Mouse (Mus musculus): ENCODE measurements around the gene Sirt3.
"Not testable (repeated sequence)": the region's sequence is repeated elsewhere in the genome, so short reads cannot be mapped to it uniquely, and the experiment has no call there.

The Sirt3 gene

DNA sequence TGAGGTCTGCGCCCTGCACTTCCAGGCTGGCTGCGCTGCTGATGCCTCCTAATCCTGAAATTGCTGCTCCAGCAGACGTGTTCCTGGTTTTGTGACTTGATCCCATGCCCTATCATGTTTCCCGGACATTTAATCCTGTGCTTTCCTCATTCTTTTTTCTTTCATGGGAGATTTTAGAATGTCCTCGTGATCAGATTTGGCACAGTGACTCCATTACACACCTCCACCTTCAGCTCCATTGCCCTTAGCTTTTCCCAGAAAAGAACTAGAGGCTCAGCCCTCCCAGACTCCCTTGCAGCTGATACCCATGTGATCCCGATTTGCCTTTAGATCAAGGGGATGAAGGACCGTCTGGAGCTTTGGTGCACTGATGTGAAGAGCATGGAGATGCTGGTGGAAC is 15.8 kb upstream of the Sirt3 start:
- no peak for DNase-seq (ENCODE audit: low spot score)

DNA sequence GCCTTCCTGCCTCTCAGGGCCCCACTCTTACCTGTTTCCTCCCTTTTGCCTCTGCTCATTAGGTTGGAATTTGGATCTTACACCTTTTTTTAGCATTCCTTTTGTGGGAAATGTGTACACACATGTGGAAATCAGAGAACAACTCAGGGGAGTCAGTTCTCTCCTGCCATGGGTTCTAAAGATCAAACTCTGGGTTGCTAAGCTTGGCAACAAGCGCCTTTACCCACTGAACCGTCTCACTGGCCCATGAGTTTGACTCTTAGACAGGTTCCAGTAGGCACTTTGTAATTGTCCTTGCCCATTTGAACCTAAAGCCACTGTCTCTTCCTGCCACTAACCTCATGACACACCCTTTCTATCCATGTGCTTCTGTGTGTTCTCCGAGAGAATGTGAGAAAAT is 12.5 kb upstream of the Sirt3 start:
- no peak for DNase-seq (ENCODE audit: low spot score)

DNA sequence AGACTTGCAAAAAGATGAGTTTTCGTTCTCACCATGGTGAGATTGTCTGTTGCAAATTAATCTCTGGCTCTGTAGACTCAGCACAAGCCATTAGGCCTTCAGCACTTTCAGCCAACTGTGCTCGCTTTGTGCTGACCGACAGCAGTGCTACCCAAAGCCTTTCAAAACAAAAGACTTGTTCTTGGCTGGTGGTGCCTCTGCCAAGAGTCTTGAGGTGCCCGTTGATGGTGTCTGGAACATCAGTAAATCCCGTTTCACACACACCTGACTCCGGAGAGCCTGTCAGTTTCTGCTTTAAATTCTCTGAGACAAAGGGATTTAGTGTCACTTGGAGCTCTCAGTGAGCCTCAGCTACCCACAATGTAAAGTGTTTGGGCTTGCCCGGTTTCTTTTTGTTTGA is 11.9 kb upstream of the Sirt3 start:
- no peak for DNase-seq (ENCODE audit: low spot score)

DNA sequence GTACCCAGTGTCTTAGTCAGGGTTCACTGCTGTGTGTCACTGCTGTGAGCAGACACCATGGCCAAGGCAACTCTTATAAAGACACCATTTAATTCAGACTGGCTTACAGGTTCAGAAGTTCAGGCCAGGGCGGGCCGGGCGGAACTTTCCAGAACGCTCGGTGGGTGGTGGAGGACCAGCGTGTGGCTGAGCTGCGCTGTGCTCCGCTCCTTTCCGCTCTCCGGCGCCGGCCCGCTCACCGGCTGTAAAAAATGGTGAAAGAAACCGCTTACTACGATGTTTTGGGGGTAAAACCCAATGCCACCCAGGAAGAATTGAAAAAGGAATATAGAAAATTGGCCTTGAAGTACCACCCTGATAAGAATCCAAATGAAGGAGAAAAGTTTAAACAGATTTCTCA is 8.5 kb upstream of the Sirt3 start:
- not testable (repeated sequence) for DNase-seq (ENCODE audit: low spot score)

DNA sequence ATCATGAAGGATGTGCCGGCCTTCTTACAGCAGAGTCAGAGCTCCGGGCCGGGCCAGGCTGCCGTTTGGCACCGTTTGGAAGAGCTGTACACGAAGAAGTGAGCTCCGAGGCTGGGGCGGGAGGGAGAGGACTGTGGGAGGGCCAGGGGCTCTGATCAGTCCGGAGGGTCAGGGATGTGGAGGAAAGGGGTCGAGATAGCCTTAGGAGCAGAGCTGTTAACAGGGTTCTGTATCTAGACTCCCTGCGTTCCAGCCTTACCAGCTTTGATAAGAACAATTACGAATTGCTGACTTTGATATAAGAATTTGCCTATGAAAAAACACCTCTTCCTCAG is 327 bp upstream of the Sirt3 start:
- no peak for DNase-seq (ENCODE audit: low spot score)

DNA sequence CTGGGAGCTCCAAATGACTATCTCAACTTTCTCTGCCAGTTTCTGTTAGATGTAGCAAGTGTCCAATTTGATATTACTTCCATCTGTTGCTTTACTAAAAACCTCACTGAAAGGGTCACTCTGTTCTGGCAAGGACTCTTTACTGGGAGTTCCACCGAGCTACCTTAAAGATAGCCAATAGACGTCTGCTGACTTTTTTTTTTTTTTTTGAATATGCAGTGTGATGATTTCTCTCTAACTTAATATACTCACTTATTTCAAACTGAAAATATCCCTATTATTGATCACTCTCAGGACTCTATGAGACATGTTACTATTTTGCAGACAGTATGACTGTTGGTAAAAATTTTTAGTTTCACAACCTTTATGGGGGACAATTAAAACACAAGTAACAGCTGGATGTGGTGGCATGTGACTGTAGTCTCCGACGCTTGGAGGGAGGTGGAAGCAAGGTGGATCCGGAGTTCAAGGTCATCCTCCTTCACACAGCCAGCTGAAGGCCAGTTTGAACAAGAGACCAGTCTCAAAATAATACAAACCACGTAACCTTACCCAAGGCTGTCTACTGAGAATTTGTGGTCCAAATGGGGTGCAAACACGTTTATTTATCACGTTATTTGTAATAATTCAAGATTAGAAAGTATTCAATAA is 1.1 kb downstream of the Sirt3 start:
- DNase-seq (ENCODE audit: low spot score) = no peak

DNA sequence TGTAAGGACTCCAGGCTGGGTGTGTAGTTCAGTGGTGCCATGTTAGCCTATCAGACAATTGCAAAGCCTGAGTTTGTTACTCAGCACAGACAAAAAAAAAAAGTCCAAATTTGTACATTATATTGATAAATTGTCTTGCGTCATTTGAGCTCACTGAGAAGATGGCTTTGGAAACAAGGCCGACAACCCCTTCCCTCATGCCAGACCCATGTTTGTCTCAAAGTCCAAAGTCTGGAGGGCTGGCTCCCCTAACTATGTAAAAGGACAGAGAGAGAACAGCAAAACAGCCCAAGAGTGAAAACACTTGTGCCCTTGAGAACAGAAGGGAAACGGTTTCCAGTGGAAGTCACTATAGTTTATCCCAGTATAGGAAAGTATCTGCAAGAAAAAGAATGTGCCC is 1.7 kb downstream of the Sirt3 start:
- DNase-seq (ENCODE audit: low spot score) = no peak

DNA sequence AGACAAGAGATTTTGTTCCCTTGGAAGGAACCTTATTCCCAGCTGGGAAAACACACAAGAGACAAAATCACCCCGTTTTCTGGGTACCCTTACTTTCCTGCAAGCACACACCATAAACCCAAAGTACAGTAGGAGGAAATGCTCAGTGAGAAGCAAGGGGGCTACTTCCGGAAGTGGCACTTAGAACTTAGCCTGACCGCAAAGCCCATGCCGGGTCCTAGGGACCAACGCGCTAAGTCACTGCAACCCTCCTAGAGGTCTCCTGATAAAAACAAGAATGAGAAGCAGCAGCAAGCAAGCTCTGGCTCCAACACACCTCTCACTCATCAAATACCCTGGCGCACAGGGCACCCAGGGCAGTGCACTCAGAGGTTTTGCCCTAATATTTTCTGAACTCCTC is 2.8 kb downstream of the Sirt3 start:
- no peak for DNase-seq (ENCODE audit: low spot score)

DNA sequence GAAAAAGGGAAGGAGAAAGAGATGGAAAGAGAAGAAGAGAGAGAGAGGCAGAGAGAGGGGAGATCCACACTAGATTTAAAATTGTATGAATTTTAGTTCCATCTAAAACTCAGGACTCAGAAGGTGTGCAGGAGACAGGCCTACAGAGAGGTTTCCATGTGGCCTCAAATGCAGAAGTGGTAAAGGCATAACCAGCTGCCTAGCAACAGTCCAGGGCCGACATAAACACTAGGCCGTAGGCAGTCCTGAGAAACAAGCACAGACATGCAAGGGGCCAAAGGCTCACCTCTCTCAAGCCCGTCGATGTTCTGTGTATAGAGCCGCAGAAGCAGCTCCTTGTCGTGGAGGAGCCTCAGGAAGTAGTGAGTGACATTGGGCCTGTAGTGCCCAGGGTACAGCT is 4.7 kb downstream of the Sirt3 start:
- no peak for DNase-seq (ENCODE audit: low spot score)

DNA sequence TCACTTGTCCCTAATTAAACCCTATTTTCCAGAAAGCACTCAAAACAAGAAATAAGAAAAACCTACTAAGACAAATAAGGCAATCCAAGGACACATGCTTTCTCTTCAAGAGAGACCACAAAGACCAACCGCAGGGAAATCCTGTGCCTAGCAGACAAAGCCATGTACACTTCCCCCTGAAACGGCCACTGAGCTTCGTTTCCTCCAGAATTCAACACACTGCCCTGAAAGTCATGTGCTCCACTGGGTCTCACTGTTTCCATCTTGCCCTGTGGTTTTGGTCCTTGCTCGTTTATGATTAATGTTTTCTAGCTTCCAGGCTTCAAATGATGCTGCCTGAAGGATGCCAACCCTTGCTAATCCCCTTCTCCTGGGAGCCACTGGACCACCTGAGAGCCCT is 7.9 kb downstream of the Sirt3 start:
- DNase-seq (ENCODE audit: low spot score) = no peak

DNA sequence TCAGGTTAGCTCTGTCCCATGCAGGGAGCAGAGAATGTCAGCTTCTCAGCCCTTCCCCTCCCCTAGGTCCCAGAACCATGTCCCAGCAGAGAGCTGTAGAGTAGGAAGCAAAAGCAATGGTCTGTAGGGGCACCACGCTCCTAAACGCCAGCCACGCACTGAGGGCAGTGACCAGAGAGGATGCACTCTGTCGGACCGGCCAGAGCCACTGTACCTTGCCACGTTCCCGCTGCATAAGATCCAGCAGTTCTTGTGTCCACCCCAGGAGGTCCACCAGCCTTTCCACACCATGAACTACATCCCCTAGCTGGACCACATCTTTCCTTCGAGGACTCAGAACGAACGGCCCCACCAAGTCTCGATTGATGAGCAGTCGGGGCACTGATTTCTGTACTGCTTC is 17.3 kb downstream of the Sirt3 start:
- DNase-seq (ENCODE audit: low spot score) = no peak

DNA sequence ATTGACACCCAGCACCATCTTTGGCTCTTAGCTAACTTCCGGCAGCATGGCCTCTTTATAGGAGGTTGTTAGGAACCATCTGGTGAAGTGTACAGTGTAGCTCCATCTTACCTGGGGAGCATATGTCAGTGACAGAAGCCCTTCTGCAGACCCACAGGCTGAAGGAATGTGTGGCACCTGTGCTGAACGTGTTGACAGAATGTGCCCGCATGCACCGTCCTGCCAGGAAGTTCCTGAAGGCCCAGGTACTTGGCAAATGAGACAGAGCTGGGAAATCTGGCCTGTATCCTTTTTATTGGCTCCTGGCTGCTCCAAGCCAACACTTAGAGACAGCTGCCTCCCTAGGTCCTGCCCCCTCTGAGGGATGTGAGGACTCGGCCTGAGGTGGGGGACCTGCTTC is 21.4 kb downstream of the Sirt3 start:
- DNase-seq (ENCODE audit: low spot score) = no peak

DNA sequence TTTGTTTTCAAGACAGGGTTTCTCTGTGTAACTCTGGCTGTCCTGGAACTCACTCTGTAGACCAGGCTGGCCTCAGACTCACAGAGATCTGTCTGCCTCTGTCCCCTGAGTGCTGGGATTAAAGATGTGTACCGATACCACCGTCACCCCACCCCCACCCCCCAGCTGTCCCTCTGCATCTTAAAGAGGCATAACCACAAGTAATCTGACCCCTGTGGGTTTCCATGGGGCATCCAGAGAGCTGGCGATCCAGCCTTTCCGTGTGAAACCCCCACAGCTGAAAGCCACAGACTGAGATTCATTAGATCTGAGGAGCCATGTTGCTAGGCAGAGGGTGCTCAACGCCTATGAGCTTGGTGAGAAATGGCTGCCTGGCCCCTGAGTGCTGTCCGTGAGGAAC is 22.1 kb downstream of the Sirt3 start:
- no peak for DNase-seq (ENCODE audit: low spot score)

DNA sequence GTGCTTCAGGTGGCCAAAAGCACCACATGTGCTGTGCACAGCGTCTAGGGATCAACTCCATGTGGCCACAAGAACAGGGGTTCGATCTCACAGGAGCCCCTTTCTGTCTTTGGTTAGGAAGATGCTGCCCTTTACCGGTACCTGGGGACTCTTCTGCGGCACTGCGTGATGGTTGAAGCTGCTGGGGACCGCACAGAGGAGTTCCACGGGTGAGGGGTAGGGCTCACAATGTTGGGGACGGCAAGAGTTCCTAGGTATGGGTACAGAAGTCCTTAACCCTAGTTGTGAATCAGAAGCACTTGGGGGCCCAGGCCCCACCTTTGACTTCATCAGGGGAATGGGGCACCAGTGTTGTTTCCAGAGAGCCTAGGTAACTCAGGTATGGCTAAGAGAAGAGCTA is 23.4 kb downstream of the Sirt3 start:
- DNase-seq (ENCODE audit: low spot score) = no peak

DNA sequence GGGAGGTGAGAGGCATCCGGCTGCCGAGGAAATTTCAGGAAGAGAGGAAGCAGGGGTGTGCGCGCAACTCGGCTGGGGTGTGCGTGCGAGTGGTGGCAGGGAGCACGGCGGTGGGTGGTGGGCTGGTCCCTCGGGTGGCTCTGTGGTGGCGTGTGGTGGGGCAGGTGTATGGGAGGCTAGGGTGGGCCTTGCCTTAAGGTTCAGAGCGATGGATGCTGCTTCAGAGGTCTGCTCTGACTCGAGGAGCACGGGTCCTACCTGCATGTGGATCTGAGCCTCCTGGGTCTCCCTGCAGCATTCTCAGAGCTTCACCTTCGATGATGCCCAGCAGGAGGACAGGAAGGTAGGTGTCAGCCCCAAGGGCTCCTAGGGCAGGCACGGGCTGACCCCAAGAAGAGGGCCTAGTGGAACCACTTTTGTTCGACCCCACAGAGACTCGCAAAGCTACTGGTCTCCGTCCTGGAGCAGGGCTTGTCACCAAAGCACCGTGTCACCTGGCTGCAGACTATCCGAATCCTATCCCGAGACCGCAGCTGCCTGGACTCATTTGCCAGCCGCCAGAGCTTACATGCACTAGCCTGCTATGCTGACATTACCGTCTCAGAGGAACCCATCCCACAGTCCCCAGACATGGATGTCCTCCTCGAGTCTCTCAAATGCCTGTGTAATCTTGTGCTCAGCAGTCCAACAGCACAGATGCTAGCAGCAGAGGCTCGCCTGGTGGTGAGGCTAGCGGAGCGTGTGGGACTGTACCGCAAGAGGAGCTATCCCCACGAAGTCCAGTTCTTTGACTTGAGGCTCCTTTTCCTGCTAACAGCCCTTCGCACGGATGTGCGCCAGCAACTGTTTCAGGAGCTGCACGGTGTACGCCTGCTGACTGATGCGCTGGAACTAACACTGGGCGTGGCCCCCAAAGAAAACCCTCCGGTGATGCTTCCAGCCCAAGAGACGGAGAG is 24.3 kb downstream of the Sirt3 start, which contains the start of gene Bet1l:
TSS of gene Bet1l (minus strand) at position 28 of the 956 bp plus-strand sequence.
- peak; percentile 56 for DNase-seq (ENCODE audit: low spot score)

DNA sequence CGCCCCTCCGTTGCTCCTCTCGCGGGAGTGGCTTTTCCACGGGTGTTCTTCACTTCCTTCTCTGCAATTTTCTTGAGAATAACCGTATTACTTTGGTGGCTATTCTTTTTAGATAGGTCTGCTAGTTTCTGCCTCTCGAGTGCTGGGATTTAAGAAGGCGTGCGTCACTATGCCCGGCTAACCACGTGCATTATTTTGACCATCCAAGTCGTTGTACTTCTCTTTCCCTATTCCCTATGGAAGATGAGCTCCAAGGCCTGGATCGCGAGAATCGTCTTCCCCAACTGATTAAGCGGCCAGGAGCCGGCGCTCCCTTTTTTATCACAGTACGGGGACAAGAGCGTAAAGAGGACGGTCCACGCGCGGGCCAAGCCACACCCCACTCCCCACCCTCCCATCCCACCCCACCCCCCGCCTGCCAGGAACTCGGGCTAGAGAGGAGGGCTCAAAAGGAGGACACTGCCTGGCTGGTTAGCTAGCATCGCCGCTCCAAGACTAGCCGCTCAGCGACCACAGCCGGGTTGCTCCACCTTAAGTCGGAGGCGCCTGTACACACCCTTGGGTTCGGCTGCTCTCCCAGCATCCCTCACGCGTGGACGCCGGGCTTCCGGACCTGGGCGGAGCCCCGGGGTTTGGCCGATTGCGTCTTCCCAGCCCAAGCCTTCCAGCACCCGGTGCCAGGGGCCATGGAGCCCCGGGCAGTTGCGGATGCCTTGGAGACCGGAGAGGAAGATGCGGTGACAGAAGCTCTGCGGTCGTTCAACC is 25.1 kb downstream of the Sirt3 start, which contains the start of gene Ric8a:
TSS of gene Ric8a (plus strand) at position 173 of the 765 bp plus-strand sequence.
- DNase-seq (ENCODE audit: low spot score) = peak; percentile 90

DNA sequence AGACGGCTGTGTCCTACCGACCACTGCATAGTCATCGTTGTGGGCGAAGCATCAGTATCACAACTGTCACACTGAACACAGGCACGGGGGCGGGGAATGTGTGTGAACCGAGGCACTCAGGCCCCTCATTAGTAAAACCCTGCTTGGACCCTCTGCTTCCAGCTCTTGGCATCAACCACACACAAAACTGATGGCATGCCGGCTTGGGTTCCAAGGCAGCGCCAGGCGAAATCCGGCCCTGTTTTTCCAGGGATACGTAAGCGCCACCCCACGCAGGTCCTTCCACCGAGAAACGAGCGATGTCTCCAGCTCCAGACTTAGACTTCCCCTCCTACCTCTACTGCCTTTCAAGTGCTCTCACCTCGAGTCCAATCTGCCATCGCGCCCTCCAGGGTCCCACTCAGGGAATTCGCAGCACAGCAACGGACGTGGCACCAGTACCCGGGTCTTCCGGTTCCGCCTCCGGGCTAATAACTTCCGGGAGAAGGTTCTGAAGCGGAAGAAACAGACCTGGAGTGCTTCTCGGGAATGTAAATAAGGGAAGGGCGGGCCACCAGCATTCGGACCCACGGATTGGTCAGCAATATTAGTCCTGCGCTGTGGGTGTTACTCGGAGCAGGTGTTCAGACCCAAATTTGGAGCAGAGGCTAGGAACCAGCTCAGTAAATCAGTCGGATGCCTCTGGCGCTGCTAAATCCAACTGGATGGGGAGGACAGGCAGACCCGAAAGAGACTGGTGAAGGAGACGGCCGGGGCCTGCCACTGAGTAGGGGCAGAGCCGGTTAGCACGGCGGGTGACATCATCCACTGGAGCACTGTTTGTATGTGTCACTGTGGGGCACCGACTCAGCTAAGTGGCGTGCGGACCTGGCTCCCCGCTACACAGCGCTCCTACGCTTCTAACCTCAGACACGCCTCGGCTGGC is 26.0 kb downstream of the Sirt3 start, which contains the start of gene Gm45785:
TSS of gene Gm45785 (minus strand) at position 472 of the 925 bp plus-strand sequence.
- DNase-seq (ENCODE audit: low spot score) = peak; percentile 93

DNA sequence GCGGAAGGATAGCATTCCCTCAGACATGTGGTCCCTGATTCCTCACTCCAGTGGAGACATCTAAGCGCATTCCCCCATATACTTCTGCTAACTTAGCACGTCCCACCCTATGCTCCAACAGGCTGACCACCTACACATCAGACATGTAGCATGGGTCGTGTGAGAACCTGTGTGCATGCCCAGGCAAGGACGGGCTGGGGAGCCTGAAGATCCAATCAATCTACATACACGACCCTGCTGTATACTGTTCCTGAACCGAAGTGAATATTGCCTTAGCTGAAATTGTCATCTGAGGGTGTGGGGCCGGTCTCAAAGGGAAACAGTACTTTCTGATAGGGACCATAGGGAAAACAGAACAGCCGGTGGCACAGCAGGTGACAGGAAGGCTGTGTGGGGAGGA is 26.9 kb downstream of the Sirt3 start:
- DNase-seq (ENCODE audit: low spot score) = no peak

DNA sequence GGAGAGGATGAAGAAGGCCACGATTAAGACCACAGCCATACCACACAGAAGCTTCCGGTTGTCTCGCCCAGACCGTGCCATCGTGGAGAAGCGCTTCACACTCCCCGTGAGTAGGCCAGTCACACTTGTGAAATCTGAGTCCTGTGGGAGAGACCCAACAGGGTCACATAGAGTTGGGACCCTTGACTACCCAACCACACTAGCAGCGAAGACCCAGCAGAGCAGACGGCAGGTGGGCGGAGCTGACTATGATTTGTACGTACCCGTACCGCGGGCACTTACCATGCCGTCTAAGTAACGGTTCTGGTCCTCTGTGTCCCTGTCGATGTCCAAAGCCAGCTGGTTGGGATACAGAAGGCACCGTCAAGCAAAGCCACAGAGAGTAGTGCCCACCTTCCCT is 27.6 kb downstream of the Sirt3 start:
- no peak for DNase-seq (ENCODE audit: low spot score)

DNA sequence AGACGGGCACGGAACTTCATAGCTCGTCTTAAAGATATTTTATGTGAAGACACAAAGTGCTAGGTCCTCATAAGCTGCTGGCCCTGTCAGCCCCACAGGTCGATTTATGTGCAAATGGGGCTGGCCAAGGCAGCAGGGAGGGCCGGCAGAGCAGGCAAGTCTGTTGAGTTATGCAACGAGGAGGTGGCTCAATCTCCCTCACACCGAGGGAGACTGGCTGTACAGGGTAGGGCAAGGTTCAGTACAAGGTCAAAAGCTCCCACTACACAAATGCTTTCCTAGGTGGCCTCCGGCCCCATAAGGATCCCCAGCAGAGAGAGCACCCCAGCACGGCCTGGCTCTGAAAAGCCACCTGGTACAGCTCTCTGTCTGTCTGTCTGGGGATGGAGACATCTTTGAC is 28.7 kb downstream of the Sirt3 start:
- DNase-seq (ENCODE audit: low spot score) = no peak

DNA sequence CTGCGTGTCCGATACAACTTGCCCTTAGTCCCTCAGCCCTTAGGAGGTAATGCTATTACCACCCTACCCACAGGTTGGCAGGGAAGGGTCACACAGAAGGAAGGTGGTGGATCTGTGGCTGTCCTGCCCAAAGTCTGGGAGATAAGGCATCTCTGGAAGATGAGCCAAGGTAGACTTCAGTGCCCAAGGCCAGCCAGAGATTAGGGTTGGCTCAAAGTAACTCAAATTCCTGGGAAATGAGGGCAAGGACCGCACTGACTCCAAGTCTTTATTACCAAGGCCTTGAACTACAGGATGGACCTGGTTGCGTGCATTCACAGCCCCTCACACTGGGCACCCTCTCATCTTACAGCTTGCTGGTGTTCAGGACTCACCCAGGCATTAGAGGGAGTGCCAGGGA is 30.2 kb downstream of the Sirt3 start:
- no peak for DNase-seq (ENCODE audit: low spot score)

DNA sequence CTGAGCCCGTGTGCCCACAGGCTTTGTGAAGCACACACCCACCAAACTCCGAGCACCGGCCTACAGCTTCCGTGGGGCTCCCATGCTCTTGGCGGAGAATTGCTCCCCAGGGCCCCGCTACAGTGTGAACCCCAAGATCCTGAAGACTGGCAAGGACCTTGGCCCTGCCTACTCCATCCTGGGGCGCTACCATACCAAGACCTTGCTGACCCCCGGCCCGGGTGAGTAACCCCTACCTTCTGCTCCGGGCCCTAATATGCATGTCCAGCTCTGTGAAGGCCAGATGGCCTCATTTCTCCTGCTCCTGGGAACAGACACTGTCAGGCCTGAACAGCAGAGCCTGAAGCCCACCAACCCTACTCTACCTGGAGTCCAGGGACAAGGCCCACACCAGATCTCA is 33.5 kb downstream of the Sirt3 start:
- DNase-seq (ENCODE audit: low spot score) = no peak

Data from MN1 (cell line).